Mouse (Mus musculus): ENCODE data around the gene 2300003K06Rik.
"Not testable (repeated sequence)": the region's sequence is repeated elsewhere in the genome, so short reads cannot be mapped to it uniquely, and the experiment has no call there.

Gene 2300003K06Rik

DNA sequence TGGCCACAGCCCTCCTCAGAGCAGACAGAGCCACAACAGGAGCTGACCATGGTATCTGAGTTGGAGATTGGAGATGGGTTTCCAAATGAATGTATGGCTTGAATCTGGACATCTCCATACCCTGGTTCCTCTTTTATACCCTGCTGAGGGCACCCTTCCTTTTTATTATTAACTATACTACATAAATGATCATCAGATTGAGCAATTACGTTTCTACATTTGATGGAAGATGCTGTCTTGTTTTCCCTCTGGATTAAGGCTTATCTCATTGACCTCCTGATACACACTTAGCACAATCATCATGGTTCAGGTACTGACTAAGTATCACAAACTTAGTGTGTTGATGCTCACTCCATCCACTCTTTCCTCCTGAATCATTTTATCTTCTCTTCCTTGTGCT lies at the start of gene 2300003K06Rik:
TSS of gene 2300003K06Rik (minus strand) at position 101 of the 400 bp plus-strand sequence.
- ChIA-PET POLR2A (interaction anchor here in 1 of 4 experiments (0.5 to 1.2 kb wide), 2 partner anchors 19 to 55 kb away, joined by 3 read pairs; no protein-coding TSS in a partner anchor), CTCF (interaction anchor here in 2 of 4 experiments (0.6 kb wide), 2 partner anchors 482 to 570 kb away, joined by 3 read pairs; partner anchors contain the start of gene Eif1 (in 1 of the 2))

DNA sequence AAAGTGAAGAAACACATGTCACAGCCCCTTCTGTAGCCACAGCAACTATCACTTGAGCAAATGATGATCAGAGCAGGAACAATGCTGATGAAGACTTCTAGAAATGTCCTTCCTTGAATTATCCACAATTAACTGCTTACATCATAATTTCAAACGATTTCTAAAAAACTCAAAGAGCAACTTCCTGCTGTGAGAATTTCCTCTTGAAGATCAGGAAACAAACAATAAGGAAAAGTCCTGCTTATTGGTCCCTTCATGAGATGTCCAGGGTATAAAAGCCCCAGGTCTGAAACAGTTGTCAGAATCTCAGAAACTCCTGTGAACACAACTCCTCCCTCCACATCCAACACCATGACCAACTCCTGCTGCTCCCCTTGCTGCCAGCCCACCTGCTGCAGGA lies 41.0 kb upstream of the 2300003K06Rik start, which contains the start of gene Gm11567:
TSS of gene Gm11567 (plus strand) at position 301 of the 400 bp plus-strand sequence.
- CTCF ChIA-PET = not testable (repeated sequence)

DNA sequence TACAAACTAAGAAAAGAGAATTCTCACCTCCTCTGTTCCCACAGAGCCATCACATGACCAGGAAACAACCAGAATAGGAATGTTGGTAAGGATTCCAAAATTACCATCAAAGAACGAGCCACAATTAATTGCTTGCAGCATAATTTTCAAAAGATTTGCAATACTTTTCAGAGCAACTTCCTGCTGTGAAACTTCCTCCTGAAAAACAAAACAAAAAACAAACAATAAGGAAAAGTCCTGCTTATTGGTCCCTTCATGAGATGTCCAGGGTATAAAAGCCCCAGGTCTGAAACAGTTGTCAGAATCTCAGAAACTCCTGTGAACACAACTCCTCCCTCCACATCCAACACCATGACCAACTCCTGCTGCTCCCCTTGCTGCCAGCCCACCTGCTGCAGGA lies 35.2 kb upstream of the 2300003K06Rik start, which contains the start of gene Krtap9-1:
TSS of gene Krtap9-1 (plus strand) at position 301 of the 400 bp plus-strand sequence.
- CTCF ChIA-PET, POLR2A ChIA-PET: not testable (repeated sequence)

More for the DNA sequence above, 41.0 kb upstream of the 2300003K06Rik start, which contains the start of gene Gm11567:
- POLR2A ChIA-PET = not testable (repeated sequence)

DNA sequence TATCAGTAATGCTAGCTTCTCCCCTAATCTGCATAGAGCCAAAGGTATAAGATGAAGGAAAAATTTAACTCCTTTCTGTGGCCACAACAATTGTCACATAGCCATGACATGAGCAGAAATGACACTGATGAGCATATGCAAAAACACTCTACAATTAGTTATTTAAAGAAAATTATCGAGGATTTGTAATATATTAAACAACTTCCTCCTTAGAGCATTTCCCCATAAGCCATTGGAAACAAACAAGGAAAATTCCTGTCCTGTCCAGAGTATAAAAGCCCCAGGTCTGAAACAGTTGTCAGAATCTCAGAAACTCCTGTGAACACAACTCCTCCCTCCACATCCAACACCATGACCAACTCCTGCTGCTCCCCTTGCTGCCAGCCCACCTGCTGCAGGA lies 26.3 kb upstream of the 2300003K06Rik start, which contains the start of gene Gm11559:
TSS of gene Gm11559 (plus strand) at position 301 of the 400 bp plus-strand sequence.
- POLR2A ChIA-PET, CTCF ChIA-PET: not testable (repeated sequence)

DNA sequence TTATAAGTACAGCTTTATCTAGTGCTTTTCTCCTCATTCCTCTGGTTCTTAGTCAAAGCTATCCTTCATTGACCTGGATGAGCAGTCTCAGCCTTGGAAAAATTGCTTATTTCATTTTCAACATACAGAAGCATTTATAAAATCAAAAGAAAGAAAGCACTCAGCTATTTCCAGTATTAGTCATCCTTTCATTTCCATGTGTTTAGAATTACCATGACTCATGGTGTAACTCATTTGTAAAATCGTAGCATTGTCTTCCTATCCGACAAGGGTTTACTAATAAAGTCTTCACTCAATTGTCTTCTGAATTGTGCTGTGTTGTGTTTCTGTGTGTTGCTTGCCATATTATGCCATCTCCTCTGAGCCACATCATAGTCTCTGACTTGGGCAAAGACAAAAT lies 20.9 kb upstream of the 2300003K06Rik start:
- ChIA-PET CTCF (interaction anchor here in 1 of 4 experiments (0.7 kb wide), 1 partner anchor 403 kb away, joined by 4 read pairs; no protein-coding TSS in a partner anchor), POLR2A (no interaction called here)

DNA sequence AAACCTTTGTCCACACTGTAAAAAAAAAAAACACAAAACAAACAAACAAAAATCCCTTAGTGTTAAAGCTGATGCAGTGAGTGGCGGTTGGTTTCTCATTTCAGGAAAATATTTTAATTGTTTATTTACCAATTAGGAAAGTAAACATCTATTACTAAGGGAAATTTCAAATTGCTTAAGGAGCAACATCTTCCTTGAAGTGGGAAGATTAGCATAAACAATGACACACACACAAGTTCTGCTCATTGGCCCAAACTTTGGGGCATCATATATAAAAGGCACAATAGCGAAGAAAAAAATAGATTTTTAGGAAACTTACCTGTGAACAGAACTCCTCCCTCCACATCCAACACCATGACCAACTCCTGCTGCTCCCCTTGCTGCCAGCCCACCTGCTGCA lies 19.8 kb upstream of the 2300003K06Rik start, which contains the start of gene Gm11568:
TSS of gene Gm11568 (plus strand) at position 301 of the 400 bp plus-strand sequence.
- ChIA-PET CTCF (no interaction called here), POLR2A (no interaction called here)

DNA sequence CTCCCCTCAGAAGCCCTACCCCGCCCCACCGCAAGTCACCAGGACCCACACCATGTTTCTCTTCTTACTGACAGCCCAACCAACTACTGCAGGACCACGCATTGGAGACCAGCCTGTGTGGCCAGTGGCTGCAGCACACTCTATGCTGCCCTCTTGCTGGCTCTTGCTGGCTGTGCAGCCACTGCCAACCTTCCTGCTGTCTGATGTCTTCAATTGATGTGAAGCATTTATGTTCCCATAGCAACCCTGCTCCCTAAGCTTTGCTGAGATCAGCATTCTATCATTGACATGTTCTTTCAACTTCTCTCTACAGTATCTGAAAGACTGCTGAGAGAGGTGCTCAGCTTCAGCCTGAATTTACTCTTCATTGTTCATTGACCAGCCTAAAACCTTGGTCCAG lies 16.3 kb upstream of the 2300003K06Rik start:
- CTCF ChIA-PET = interaction anchor here in 1 of 4 experiments (1.0 kb wide), 1 partner anchor 444 kb away, joined by 3 read pairs; no protein-coding TSS in a partner anchor
- POLR2A ChIA-PET = no interaction called here

DNA sequence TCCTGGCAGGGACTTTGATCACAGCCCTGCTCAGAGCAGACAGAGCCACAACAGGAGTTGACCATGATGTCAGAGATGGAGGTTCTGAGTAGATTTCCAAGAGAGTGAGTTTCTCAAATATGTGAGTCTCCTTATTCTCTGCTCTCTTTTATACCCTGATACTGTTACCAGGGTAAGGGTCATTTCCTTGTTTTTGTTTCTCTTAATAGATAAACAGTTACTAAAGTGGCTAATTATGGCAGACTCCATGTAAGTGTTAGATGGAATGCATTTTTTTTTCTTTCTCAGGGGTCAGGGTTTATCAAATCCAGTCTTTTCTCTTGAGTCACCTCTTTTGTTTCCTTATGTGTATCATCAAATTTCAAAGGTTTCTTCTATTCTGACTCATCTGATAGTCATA lies 13.6 kb upstream of the 2300003K06Rik start, which contains the start of gene Krtap4-16:
TSS of gene Krtap4-16 (minus strand) at position 101 of the 400 bp plus-strand sequence.
- ChIA-PET CTCF (no interaction called here), POLR2A (no interaction called here)

DNA sequence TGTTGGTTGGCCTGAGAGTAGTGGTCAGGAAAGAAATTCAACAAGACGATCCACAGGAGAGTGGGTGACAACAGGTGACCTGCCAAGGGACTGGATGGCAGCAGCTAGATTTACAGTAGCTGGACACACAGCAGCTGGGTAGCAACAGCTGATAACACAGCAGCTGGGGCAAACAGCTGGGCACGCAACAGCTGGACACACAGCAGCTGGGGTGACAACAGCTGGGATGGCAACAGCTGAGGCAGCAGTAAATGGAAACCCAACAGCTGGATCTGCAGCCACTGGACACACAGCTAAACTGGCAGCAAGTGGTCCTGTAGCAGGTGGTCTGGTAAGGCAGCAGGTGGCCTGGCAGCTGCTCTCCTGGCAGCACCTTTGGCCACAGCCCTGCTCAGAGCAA lies 8.9 kb upstream of the 2300003K06Rik start:
- ChIA-PET POLR2A (no interaction called here), CTCF (interaction anchor here in 1 of 4 experiments (1.0 kb wide), 1 partner anchor 454 kb away, joined by 3 read pairs; no protein-coding TSS in a partner anchor)

DNA sequence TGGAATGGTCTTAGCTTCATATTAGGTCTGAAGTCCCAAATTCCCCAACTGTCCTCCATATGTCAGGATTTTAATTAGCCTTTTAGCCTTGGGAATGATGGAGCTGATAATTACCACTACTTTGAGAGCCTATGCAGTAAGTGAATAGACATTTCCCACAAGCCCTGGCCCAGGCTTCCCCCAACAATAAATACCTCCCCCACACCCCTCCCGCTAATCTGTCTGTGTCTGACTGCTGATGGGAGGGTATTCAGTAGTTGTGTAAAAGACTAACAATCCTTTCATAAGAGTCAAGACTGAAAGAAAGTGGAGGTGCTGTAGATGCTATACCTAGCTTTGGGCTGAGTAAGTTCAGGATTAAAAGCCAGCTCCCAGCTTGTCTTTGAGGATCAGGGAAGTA lies 4.3 kb upstream of the 2300003K06Rik start:
- ChIA-PET CTCF (no interaction called here), POLR2A (no interaction called here)

DNA sequence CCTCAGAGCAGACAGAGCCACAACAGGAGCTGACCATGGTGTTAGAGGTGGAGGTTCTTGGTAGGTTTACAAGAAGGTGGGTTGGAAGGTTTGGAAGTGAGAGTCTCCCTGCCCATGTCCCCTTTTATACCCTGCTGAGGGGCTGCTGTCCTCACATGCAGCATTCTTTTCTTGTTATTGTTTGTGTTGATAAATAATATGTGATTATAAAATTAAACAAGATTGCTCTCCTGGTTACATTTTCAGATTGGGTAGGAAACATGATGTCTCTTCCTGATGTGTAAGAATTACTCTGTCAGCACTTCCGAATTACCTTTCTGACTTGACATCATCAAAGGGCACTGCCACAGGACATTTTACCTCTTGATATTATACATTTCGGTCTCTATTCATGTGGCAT lies 22.3 kb downstream of the 2300003K06Rik start, which contains the start of gene Gm11564:
TSS of gene Gm11564 (minus strand) at position 101 of the 400 bp plus-strand sequence.
- POLR2A ChIA-PET, CTCF ChIA-PET: not testable (repeated sequence)

DNA sequence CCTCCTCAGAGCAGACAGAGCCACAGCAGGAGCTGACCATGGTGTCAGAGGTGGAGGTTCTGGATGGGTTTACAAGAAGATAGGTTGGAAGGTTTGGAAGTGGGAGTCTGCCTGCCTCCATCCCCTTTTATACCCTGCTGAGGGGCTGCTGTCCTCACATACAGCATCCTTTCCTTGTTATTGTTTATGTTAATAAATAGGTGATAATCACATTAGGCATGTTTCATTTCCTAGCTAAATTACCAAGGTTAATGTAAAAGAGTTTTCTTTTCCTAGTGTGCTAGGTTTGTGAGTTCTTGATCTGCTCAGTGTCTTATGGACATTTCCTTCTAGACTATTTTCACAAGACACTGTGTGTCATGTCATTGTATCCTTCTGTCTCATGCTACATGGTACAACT lies 28.1 kb downstream of the 2300003K06Rik start, which contains the start of gene Krtap4-13:
TSS of gene Krtap4-13 (minus strand) at position 101 of the 400 bp plus-strand sequence.
- CTCF ChIA-PET = not testable (repeated sequence)

DNA sequence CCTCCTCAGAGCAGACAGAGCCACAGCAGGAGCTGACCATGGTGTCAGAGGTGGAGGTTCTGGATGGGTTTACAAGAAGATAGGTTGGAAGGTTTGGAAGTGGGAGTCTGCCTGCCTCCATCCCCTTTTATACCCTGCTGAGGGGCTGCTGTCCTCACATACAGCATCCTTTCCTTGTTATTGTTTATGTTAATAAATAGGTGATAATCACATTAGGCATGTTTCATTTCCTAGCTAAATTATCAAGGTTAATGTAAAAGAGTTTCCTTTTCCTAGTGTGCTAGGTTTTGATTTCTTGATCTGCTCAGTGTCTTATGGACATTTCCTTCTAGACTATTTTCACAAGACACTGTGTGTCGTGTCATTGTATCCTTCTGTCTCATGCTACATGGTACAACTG lies 33.5 kb downstream of the 2300003K06Rik start, which contains the start of gene Gm11554:
TSS of gene Gm11554 (minus strand) at position 101 of the 400 bp plus-strand sequence.
- CTCF ChIA-PET, POLR2A ChIA-PET: not testable (repeated sequence)

More for the DNA sequence above, 28.1 kb downstream of the 2300003K06Rik start, which contains the start of gene Krtap4-13:
- POLR2A ChIA-PET = not testable (repeated sequence)

DNA sequence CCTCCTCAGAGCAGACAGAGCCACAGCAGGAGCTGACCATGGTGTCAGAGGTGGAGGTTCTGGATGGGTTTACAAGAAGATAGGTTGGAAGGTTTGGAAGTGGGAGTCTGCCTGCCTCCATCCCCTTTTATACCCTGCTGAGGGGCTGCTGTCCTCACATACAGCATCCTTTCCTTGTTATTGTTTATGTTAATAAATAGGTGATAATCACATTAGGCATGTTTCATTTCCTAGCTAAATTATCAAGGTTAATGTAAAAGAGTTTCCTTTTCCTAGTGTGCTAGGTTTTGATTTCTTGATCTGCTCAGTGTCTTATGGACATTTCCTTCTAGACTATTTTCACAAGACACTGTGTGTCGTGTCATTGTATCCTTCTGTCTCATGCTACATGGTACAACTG lies 39.0 kb downstream of the 2300003K06Rik start, which contains the start of gene Gm11569:
TSS of gene Gm11569 (minus strand) at position 101 of the 400 bp plus-strand sequence.
- POLR2A ChIA-PET, CTCF ChIA-PET: not testable (repeated sequence)

DNA sequence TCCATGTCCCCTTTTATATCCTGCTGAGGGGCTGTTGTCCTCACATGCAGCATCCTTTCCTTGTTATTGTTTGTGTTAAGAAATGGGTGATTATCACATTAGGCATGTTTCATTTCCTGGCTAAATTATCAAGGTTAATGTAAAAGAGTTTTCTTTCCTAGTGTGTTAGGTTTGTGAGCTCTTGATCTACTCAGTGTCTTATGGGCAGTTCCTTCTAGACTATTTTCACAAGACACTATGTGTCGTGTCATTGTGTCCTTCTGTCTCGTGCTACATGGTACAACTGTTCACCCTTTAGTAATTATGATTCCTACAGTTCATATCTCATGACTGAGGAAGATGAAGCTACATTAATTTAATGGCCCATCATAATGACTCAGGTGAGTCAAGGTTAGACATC lies 44.5 kb downstream of the 2300003K06Rik start, which contains the start of gene Gm11596:
TSS of gene Gm11596 (minus strand) at position 101 of the 400 bp plus-strand sequence.
- POLR2A ChIA-PET = no interaction called here

More for the DNA sequence above, 44.5 kb downstream of the 2300003K06Rik start, which contains the start of gene Gm11596:
- CTCF ChIA-PET = no interaction called here

Measured in embryonic stem cell, embryonic (primary cell).